Mouse (Mus musculus): ENCODE results near the gene Uqcrq.

The Uqcrq gene

GRCm38 (mm10) chr11:53430670-53431346 is at the start of gene Uqcrq, which contains the start of gene Gdf9:
Uqcrq (minus strand) TSS chr11:53430831.
Gdf9 (plus strand) TSS chr11:53431023.
- peak; percentile 99 for DNase-seq (ENCODE audit: low spot score in 2 of 2)

GRCm38 (mm10) chr11:53479783-53480301 is 49.2 kb upstream of the Uqcrq start, which contains the start of the genes Gm9945 and Sowaha:
Gm9945 (plus strand) TSS chr11:53480166.
Sowaha (minus strand) TSS chr11:53480274.
- DNase-seq (ENCODE audit: low spot score in 2 of 2) = no peak

- DNase-seq (ENCODE audit: low spot score in 2 of 2) = no peak
These were observed 48.6 kb upstream of the Uqcrq start for GRCm38 (mm10) chr11:53479171-53479782.

GRCm38 (mm10) chr11:53478383-53479170 is 47.9 kb upstream of the Uqcrq start:
- DNase-seq (ENCODE audit: low spot score in 2 of 2) = no peak

- DNase-seq (ENCODE audit: low spot score in 2 of 2) = no peak
These were observed 47.2 kb upstream of the Uqcrq start for GRCm38 (mm10) chr11:53477833-53478232.

GRCm38 (mm10) chr11:53475620-53476019 is 45.0 kb upstream of the Uqcrq start:
- DNase-seq (ENCODE audit: low spot score in 2 of 2) = no peak

- no peak for DNase-seq (ENCODE audit: low spot score in 2 of 2)
These were observed 42.1 kb upstream of the Uqcrq start for GRCm38 (mm10) chr11:53472709-53473108.

- DNase-seq (ENCODE audit: low spot score in 2 of 2) = peak; percentile 57 to 77
These were observed 39.5 kb upstream of the Uqcrq start, which contains the start of gene Gm9837 for GRCm38 (mm10) chr11:53469968-53470695. Gm9837 (minus strand) TSS chr11:53470479.

GRCm38 (mm10) chr11:53469294-53469967 is 38.8 kb upstream of the Uqcrq start:
- DNase-seq (ENCODE audit: low spot score in 2 of 2) = no peak

- DNase-seq (ENCODE audit: low spot score in 2 of 2) = no peak
These were observed 35.8 kb upstream of the Uqcrq start for GRCm38 (mm10) chr11:53466231-53466971.

GRCm38 (mm10) chr11:53463551-53464424 is 33.2 kb upstream of the Uqcrq start:
- no peak for DNase-seq (ENCODE audit: low spot score in 2 of 2)

GRCm38 (mm10) chr11:53461727-53462126 is 31.1 kb upstream of the Uqcrq start:
- no peak for DNase-seq (ENCODE audit: low spot score in 2 of 2)

GRCm38 (mm10) chr11:53460192-53460591 is 29.6 kb upstream of the Uqcrq start:
- no peak for DNase-seq (ENCODE audit: low spot score in 2 of 2)

GRCm38 (mm10) chr11:53458996-53459395 is 28.4 kb upstream of the Uqcrq start:
- DNase-seq (ENCODE audit: low spot score in 2 of 2) = no peak

GRCm38 (mm10) chr11:53457372-53457954 is 26.8 kb upstream of the Uqcrq start:
- DNase-seq (ENCODE audit: low spot score in 2 of 2) = no peak

GRCm38 (mm10) chr11:53456474-53457371 is 26.1 kb upstream of the Uqcrq start, which contains the start of the genes Gm10447 and Shroom1:
Gm10447 (minus strand) TSS chr11:53457110.
Shroom1 (plus strand) TSS chr11:53457205.
- no peak for DNase-seq (ENCODE audit: low spot score in 2 of 2)

GRCm38 (mm10) chr11:53453031-53453430 is 22.4 kb upstream of the Uqcrq start:
- DNase-seq (ENCODE audit: low spot score in 2 of 2) = no peak

- no peak for DNase-seq (ENCODE audit: low spot score in 2 of 2)
These were observed 21.8 kb upstream of the Uqcrq start for GRCm38 (mm10) chr11:53452396-53452795.
